Mouse (Mus musculus) hindbrain, embryonic 13.5 days (tissue): ENCODE measurements at regions not wholly inside any gene's neighbourhood (a gene's known extent, or its start where the extent isn't known, plus 50 kb on each side); places are given as distances from the start of the nearest gene placed in this dataset.
A peak's percentile ranks its signal among the peaks of the same experiment; 100 is the strongest.

Experiments
- ATAC-seq: fragments of 200-750 bp; cut with Nextera tagmentation; 2 replicates; pipeline ENCODE4 v1.8.0; 2017; ENCODE audit warnings: moderate TSS enrichment; ENCODE audit not compliant: low FRiP score
- H3K27ac ChIP-seq: fragments of 300-500 bp; sonication (generic); 2 replicates; pipeline ENCODE4 v1.5.1; 2015; ENCODE audit warnings: inconsistent platforms, mild to moderate bottlenecking, moderate library complexity
- H3K27me3 ChIP-seq: fragments of 300-500 bp; sonication (generic); 2 replicates; pipeline ENCODE4 v1.6.1; 2015; ENCODE audit warnings: mild to moderate bottlenecking, inconsistent platforms
- H3K36me3 ChIP-seq: fragments of 300-500 bp; sonication (generic); 2 replicates; pipeline ENCODE4 v1.6.1; 2015; ENCODE audit warnings: mild to moderate bottlenecking, inconsistent platforms
- H3K4me1 ChIP-seq: fragments of 300-500 bp; sonication (generic); replicated peaks from 2 replicates; pipeline ENCODE4 v1.6.1; 2015; ENCODE audit warnings: inconsistent platforms
- H3K4me2 ChIP-seq: fragments of 300-500 bp; sonication (generic); 2 replicates; pipeline ENCODE4 v1.6.1; 2015; ENCODE audit warnings: inconsistent platforms, mild to moderate bottlenecking, moderate library complexity
- H3K4me3 ChIP-seq: fragments of 300-500 bp; sonication (generic); 2 replicates; pipeline ENCODE4 v1.5.1; 2015; ENCODE audit warnings: mild to moderate bottlenecking, inconsistent platforms
- H3K9ac ChIP-seq: fragments of 300-500 bp; sonication (generic); 2 replicates; pipeline ENCODE4 v1.6.1; 2015; ENCODE audit warnings: mild to moderate bottlenecking, inconsistent platforms
- H3K9me3 ChIP-seq: fragments of 300-500 bp; sonication (generic); 2 replicates; pipeline ENCODE4 v1.6.1; 2016; ENCODE audit warnings: inconsistent platforms
- WGBS: fragments of 180-500 bp; shearing (Covaris S2); methylation state at CpG from one replicate; pipeline ENCODE4 v1.1.7; 2015; 5-methylcytosine and 5-hydroxymethylcytosine counted together

GRCm38 (mm10) chr1:89207306-89207705 lies 137.1 kb downstream of the Sh3bp4 start:
- no peak overlapping the region for H3K4me3 ChIP-seq
- no peak overlapping the region for H3K27ac ChIP-seq
- WGBS, result 11% methylated on average over 1 of the region's 1 CpGs
- no peaks in the 10 kb centered on the region for H3K9me3 ChIP-seq
- no peak overlapping the region for H3K4me2 ChIP-seq
- ATAC-seq, result no peak
- H3K4me1 ChIP-seq, result no peaks in the 10 kb centered on the region
- no peak overlapping the region; the same call in 1 of the 2 replicates for H3K9ac ChIP-seq
- no peaks in the 10 kb centered on the region for H3K36me3 ChIP-seq
- no peaks in the 10 kb centered on the region for H3K27me3 ChIP-seq

- Histone ChIP-seq H3K9ac (no peak overlapping the region), H3K4me1 (no peaks in the 10 kb centered on the region), H3K27ac (no peak overlapping the region), H3K4me2 (no peak overlapping the region), H3K36me3 (no peaks in the 10 kb centered on the region), H3K4me3 (no peak overlapping the region), H3K9me3 (no peaks in the 10 kb centered on the region), H3K27me3 (no peaks in the 10 kb centered on the region)
- ATAC-seq, result no peak
- 86% methylated on average over 6 of the region's 6 CpGs for WGBS
Observed at GRCm38 (mm10) chr1:89211116-89211515, 140.9 kb downstream of the Sh3bp4 start.

- no peak overlapping the region for H3K27ac ChIP-seq
- ATAC-seq, result no peak
- no peaks in the 10 kb centered on the region for H3K36me3 ChIP-seq
- no peaks in the 10 kb centered on the region for H3K27me3 ChIP-seq
- no peak overlapping the region for H3K9ac ChIP-seq
- no peak overlapping the region for H3K4me3 ChIP-seq
- peaks cover 10% of the 10 kb centered on the region for H3K9me3 ChIP-seq
- 46% methylated on average over 5 of the region's 5 CpGs for WGBS
- no peak overlapping the region for H3K4me2 ChIP-seq
- H3K4me1 ChIP-seq, result no peaks in the 10 kb centered on the region
Observed at GRCm38 (mm10) chr1:89228426-89228825, 158.2 kb downstream of the Sh3bp4 start.

- H3K4me1 ChIP-seq, result peaks cover 10% of the 10 kb centered on the region
- 0 out of 2 replicates have a peak, but pooled peaks cover 7% of the 10 kb centered on the region for H3K27me3 ChIP-seq
- WGBS, result 88% methylated on average over 6 of the region's 6 CpGs
- no peak for ATAC-seq
- no peaks in the 10 kb centered on the region for H3K36me3 ChIP-seq
- H3K27ac ChIP-seq, result no peak overlapping the region
- H3K9me3 ChIP-seq, result peaks cover 4% of the 10 kb centered on the region; the same call in 1 of the 2 replicates
- no peak overlapping the region for H3K4me2 ChIP-seq
- no peak overlapping the region for H3K9ac ChIP-seq
- no peak overlapping the region for H3K4me3 ChIP-seq
Observed at GRCm38 (mm10) chr1:89231756-89232155, 161.5 kb downstream of the Sh3bp4 start.

- no peak for ATAC-seq
- H3K9me3 ChIP-seq, result no peaks in the 10 kb centered on the region
- no peak overlapping the region for H3K4me3 ChIP-seq
- peaks cover 10% of the 10 kb centered on the region for H3K4me1 ChIP-seq
- H3K36me3 ChIP-seq, result no peaks in the 10 kb centered on the region
- no peak overlapping the region for H3K9ac ChIP-seq
- no peak overlapping the region for H3K4me2 ChIP-seq
- 69% methylated on average over 5 of the region's 5 CpGs for WGBS
- 0 out of 2 replicates have a peak, but pooled peaks cover 7% of the 10 kb centered on the region for H3K27me3 ChIP-seq
- H3K27ac ChIP-seq, result no peak overlapping the region
Observed at GRCm38 (mm10) chr1:89232391-89232790, 162.2 kb downstream of the Sh3bp4 start.

GRCm38 (mm10) chr1:89234895-89235294 lies 164.7 kb downstream of the Sh3bp4 start:
- H3K9me3 ChIP-seq, result no peaks in the 10 kb centered on the region
- 0 out of 2 replicates have a peak, but pooled peaks cover 7% of the 10 kb centered on the region for H3K27me3 ChIP-seq
- WGBS, result 69% methylated on average over 8 of the region's 8 CpGs
- no peak overlapping the region for H3K9ac ChIP-seq
- no peaks in the 10 kb centered on the region for H3K36me3 ChIP-seq
- H3K4me2 ChIP-seq, result no peak overlapping the region
- no peak overlapping the region for H3K27ac ChIP-seq
- ATAC-seq, result peak; percentile 47
- H3K4me3 ChIP-seq, result no peak overlapping the region
- H3K4me1 ChIP-seq, result peaks cover 16% of the 10 kb centered on the region

GRCm38 (mm10) chr1:89235296-89235695 lies 165.1 kb downstream of the Sh3bp4 start:
- H3K9ac ChIP-seq, result no peak overlapping the region
- peaks cover 17% of the 10 kb centered on the region for H3K4me1 ChIP-seq
- no peaks in the 10 kb centered on the region for H3K9me3 ChIP-seq
- 33% methylated on average over 3 of the region's 3 CpGs for WGBS
- H3K27me3 ChIP-seq, result 0 out of 2 replicates have a peak, but pooled peaks cover 7% of the 10 kb centered on the region
- H3K36me3 ChIP-seq, result no peaks in the 10 kb centered on the region
- H3K4me3 ChIP-seq, result no peak overlapping the region
- no peak overlapping the region for H3K27ac ChIP-seq
- peak; percentile 82 for ATAC-seq
- H3K4me2 ChIP-seq, result no peak overlapping the region

- no peak for ATAC-seq
- Histone ChIP-seq H3K9ac (no peak overlapping the region), H3K4me2 (no peak overlapping the region), H3K27me3 (0 out of 2 replicates have a peak, but pooled peaks cover 7% of the 10 kb centered on the region), H3K9me3 (no peaks in the 10 kb centered on the region), H3K4me3 (no peak overlapping the region), H3K27ac (no peak overlapping the region), H3K4me1 (peaks cover 17% of the 10 kb centered on the region), H3K36me3 (no peaks in the 10 kb centered on the region)
- 77% methylated on average over 5 of the region's 5 CpGs for WGBS
Observed at GRCm38 (mm10) chr1:89237696-89238095, 167.5 kb downstream of the Sh3bp4 start.

GRCm38 (mm10) chr1:89244598-89244997 lies 174.4 kb downstream of the Sh3bp4 start:
- peaks cover 8% of the 10 kb centered on the region for H3K9me3 ChIP-seq
- no peak for ATAC-seq
- H3K4me1 ChIP-seq, result peaks cover 20% of the 10 kb centered on the region
- no peaks in the 10 kb centered on the region for H3K36me3 ChIP-seq
- 86% methylated on average over 8 of the region's 8 CpGs for WGBS
- H3K4me3 ChIP-seq, result no peak overlapping the region
- no peak overlapping the region for H3K27ac ChIP-seq
- no peak overlapping the region for H3K9ac ChIP-seq
- H3K4me2 ChIP-seq, result no peak overlapping the region
- no peaks in the 10 kb centered on the region for H3K27me3 ChIP-seq

- H3K27me3 ChIP-seq, result no peaks in the 10 kb centered on the region
- H3K36me3 ChIP-seq, result no peaks in the 10 kb centered on the region
- peak; percentile 39; the same call in 1 of the 2 replicates for ATAC-seq
- WGBS, result 19% methylated on average over 11 of the region's 11 CpGs
- peak overlapping the region; percentile 9; the same call in 1 of the 2 replicates for H3K9ac ChIP-seq
- no peak overlapping the region for H3K4me3 ChIP-seq
- peaks cover 15% of the 10 kb centered on the region for H3K4me1 ChIP-seq
- peaks cover 8% of the 10 kb centered on the region for H3K9me3 ChIP-seq
- H3K27ac ChIP-seq, result peak overlapping the region; percentile 78
- H3K4me2 ChIP-seq, result no peak overlapping the region
Observed at GRCm38 (mm10) chr1:89245202-89246003, 175.2 kb downstream of the Sh3bp4 start.

- 35% methylated on average over 2 of the region's 2 CpGs for WGBS
- ATAC-seq, result no peak
Observed at GRCm38 (mm10) chr1:89251753-89252152, 181.5 kb downstream of the Sh3bp4 start.

GRCm38 (mm10) chr1:89252528-89252927 lies 182.3 kb downstream of the Sh3bp4 start:
- Histone ChIP-seq H3K36me3 (no peaks in the 10 kb centered on the region), H3K27ac (no peak overlapping the region), H3K27me3 (peaks cover 3% of the 10 kb centered on the region; the same call in 1 of the 2 replicates), H3K9me3 (peaks cover 3% of the 10 kb centered on the region), H3K4me2 (no peak overlapping the region), H3K4me1 (peaks cover 12% of the 10 kb centered on the region), H3K9ac (no peak overlapping the region), H3K4me3 (no peak overlapping the region)
- no peak for ATAC-seq
- WGBS, result 88% methylated on average over 7 of the region's 7 CpGs

More at GRCm38 (mm10) chr1:89251753-89252152, 181.5 kb downstream of the Sh3bp4 start:
- Histone ChIP-seq H3K4me1 (peaks cover 12% of the 10 kb centered on the region), H3K4me2 (no peak overlapping the region), H3K27me3 (peaks cover 3% of the 10 kb centered on the region; the same call in 1 of the 2 replicates), H3K4me3 (no peak overlapping the region), H3K36me3 (no peaks in the 10 kb centered on the region), H3K9me3 (peaks cover 8% of the 10 kb centered on the region), H3K27ac (no peak overlapping the region), H3K9ac (no peak overlapping the region)

- peaks cover 9% of the 10 kb centered on the region for H3K4me1 ChIP-seq
- H3K36me3 ChIP-seq, result no peaks in the 10 kb centered on the region
- H3K9ac ChIP-seq, result no peak overlapping the region
- ATAC-seq, result peak; percentile 66; the same call in 1 of the 2 replicates
- no peak overlapping the region for H3K4me3 ChIP-seq
- H3K4me2 ChIP-seq, result no peak overlapping the region
- no peaks in the 10 kb centered on the region for H3K9me3 ChIP-seq
- H3K27me3 ChIP-seq, result peaks cover 3% of the 10 kb centered on the region; the same call in 1 of the 2 replicates
- H3K27ac ChIP-seq, result no peak overlapping the region
- WGBS, result 47% methylated on average over 5 of the region's 5 CpGs
Observed at GRCm38 (mm10) chr1:89257945-89258344, 187.7 kb downstream of the Sh3bp4 start.
